Mouse (Mus musculus) heart, adult 2 months (tissue): Measurements from ENCODE around the gene Mapk3.

ENCODE experiments used
- EP300 ChIP-seq: fragments of 200-500 bp; IDR thresholded peaks from 2 replicates; pipeline ENCODE4 v1.6.1; 2011; ENCODE audit warnings: low read depth, low read length, control low read depth; ENCODE audit not compliant: insufficient read depth
- POLR2A ChIP-seq: fragments of 200-500 bp; IDR thresholded peaks from 2 replicates; pipeline ENCODE4 v1.6.1; 2011; ENCODE audit warnings: mild to moderate bottlenecking, low read depth, low read length, control low read depth; ENCODE audit not compliant: insufficient read depth

DNA sequence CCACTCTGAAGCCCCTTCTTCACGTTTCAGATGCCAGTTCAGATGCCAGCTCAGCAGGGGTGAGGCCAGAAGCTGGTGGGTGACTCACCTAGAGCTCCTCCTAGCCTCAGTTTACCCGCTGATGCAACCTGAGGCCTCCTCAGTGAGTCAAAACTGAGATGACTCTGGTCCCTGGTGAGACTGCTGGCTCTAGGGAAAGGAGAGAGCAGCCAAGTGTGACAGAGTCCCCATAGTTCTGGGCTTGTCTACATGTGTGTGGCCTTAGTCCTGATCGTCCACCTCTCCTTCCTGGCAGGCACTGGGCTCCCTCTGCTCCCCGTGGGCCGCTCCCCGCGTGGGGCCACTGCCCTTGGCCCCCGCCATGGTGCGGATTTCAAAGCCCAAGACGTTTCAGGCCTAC lies 18.1 kb downstream of the Mapk3 start:
- TF ChIP-seq POLR2A (no peak), EP300 (no peak)
